Mouse (Mus musculus): ENCODE measurements at regions not wholly inside any gene's neighbourhood (a gene's known extent, or its start where the extent isn't known, plus 50 kb on each side); places are given as distances from the start of the nearest gene placed in this dataset.

- TF ChIP-seq POLR2A (IDR thresholded peaks at IDR 0.05; ENCODE audit: control insufficient read depth, extremely low read depth, insufficient read depth, low read length, poor library complexity) (no peak), CTCF (IDR thresholded peaks at IDR 0.05; ENCODE audit: borderline replicate concordance, control insufficient read depth, extremely low read depth, insufficient read depth, low read length, poor library complexity) (no peak)
Observed at GRCm38 (mm10) chr2:170237959-170238358, 90.1 kb upstream of the Zfp217 start.
